Mouse (Mus musculus) E14TG2a.4 (cell line): ENCODE results near the gene Prc1.

Experiments used
- CTCF ChIP-seq: conservative IDR thresholded peaks from 2 replicates; pipeline ENCODE4 v1.5.1; 2014; ENCODE audit warnings: low read length
- NANOG ChIP-seq: IDR thresholded peaks from 2 replicates; pipeline ENCODE4 v1.6.1; 2014; ENCODE audit warnings: borderline replicate concordance, low read length, mixed read lengths
- POU5F1 ChIP-seq: IDR thresholded peaks from 2 replicates; pipeline ENCODE4 v1.6.1; 2014; ENCODE audit warnings: low read length, borderline replicate concordance

GRCm38 (mm10) chr7:80280998-80281397, 13.3 kb upstream of the Prc1 start:
- no peak for TF ChIP-seq CTCF
- no peak for TF ChIP-seq NANOG
- no peak for TF ChIP-seq POU5F1
